Mouse (Mus musculus) embryonic fibroblast, embryonic 13.5 days (primary cell): ENCODE measurements at regions not wholly inside any gene's neighbourhood (a gene's known extent, or its start where the extent isn't known, plus 50 kb on each side); places are given as distances from the start of the nearest gene placed in this dataset.

Source experiments
- H3K27ac ChIP-seq: 2 replicates; pipeline ENCODE4 v1.5.1; 2012; ENCODE audit warnings: low read length, control low read depth, inconsistent platforms; ENCODE audit not compliant: insufficient read depth
- H3K4me1 ChIP-seq: 2 replicates; pipeline ENCODE4 v1.6.1; 2011; ENCODE audit warnings: low read length; ENCODE audit not compliant: control insufficient read depth, insufficient read depth
- H3K4me3 ChIP-seq: 2 replicates; pipeline ENCODE4 v1.5.1; 2011; ENCODE audit warnings: mild to moderate bottlenecking, control low read depth, low read length; ENCODE audit not compliant: insufficient read depth
- CTCF ChIP-seq: IDR thresholded peaks from 2 replicates; pipeline ENCODE4 v1.5.1; 2011; ENCODE audit warnings: mild to moderate bottlenecking, control low read depth, low read length, moderate library complexity, borderline replicate concordance; ENCODE audit not compliant: insufficient read depth
- POLR2A ChIP-seq: IDR thresholded peaks from 2 replicates; pipeline ENCODE4 v1.6.1; 2011; ENCODE audit warnings: low read depth, mild to moderate bottlenecking, control low read depth, low read length, moderate library complexity

GRCm38 (mm10) chr13:44260637-44261333 is 468.5 kb upstream of the Jarid2 start:
- no peaks in the 10 kb centered on the region for H3K4me1 ChIP-seq
- no peak overlapping the region for H3K4me3 ChIP-seq
- no peak overlapping the region for H3K27ac ChIP-seq
- TF ChIP-seq POLR2A (no peak), CTCF (no peak)

GRCm38 (mm10) chr13:44272746-44273524 is 456.3 kb upstream of the Jarid2 start:
- no peak overlapping the region for H3K4me3 ChIP-seq
- TF ChIP-seq POLR2A, result no peak
- no peak for TF ChIP-seq CTCF
- H3K27ac ChIP-seq, result no peak overlapping the region
- no peaks in the 10 kb centered on the region for H3K4me1 ChIP-seq

GRCm38 (mm10) chr13:44277952-44278351 is 451.3 kb upstream of the Jarid2 start:
- no peaks in the 10 kb centered on the region for H3K4me1 ChIP-seq
- no peak overlapping the region for H3K27ac ChIP-seq
- no peak overlapping the region for H3K4me3 ChIP-seq
- TF ChIP-seq POLR2A, result no peak
- TF ChIP-seq CTCF, result no peak

GRCm38 (mm10) chr13:44279036-44279435 is 450.2 kb upstream of the Jarid2 start:
- H3K27ac ChIP-seq, result no peak overlapping the region
- no peak overlapping the region for H3K4me3 ChIP-seq
- TF ChIP-seq POLR2A (no peak), CTCF (no peak)
- no peaks in the 10 kb centered on the region for H3K4me1 ChIP-seq

GRCm38 (mm10) chr13:44280296-44280695 is 449.0 kb upstream of the Jarid2 start:
- H3K27ac ChIP-seq, result no peak overlapping the region
- no peaks in the 10 kb centered on the region for H3K4me1 ChIP-seq
- TF ChIP-seq POLR2A (no peak), CTCF (no peak)
- H3K4me3 ChIP-seq, result no peak overlapping the region

- no peak overlapping the region for H3K4me3 ChIP-seq
- no peak overlapping the region for H3K27ac ChIP-seq
- no peak for TF ChIP-seq CTCF
- no peak for TF ChIP-seq POLR2A
- no peaks in the 10 kb centered on the region for H3K4me1 ChIP-seq
Observed at GRCm38 (mm10) chr13:44281796-44282195, 447.5 kb upstream of the Jarid2 start.

- H3K4me3 ChIP-seq, result no peak overlapping the region
- TF ChIP-seq CTCF, result no peak
- no peak for TF ChIP-seq POLR2A
- no peak overlapping the region for H3K27ac ChIP-seq
- H3K4me1 ChIP-seq, result no peaks in the 10 kb centered on the region
Observed at GRCm38 (mm10) chr13:44282306-44282705, 447.0 kb upstream of the Jarid2 start.

- TF ChIP-seq POLR2A (no peak), CTCF (no peak)
- Histone ChIP-seq H3K27ac (no peak overlapping the region), H3K4me3 (no peak overlapping the region), H3K4me1 (no peaks in the 10 kb centered on the region)
Observed at GRCm38 (mm10) chr13:44282731-44283571, 446.3 kb upstream of the Jarid2 start.

- no peaks in the 10 kb centered on the region for H3K4me1 ChIP-seq
- TF ChIP-seq CTCF, result no peak
- no peak for TF ChIP-seq POLR2A
- no peak overlapping the region for H3K27ac ChIP-seq
- no peak overlapping the region for H3K4me3 ChIP-seq
Observed at GRCm38 (mm10) chr13:44285881-44286280, 443.4 kb upstream of the Jarid2 start.
